ENCODE assay signal across 7 mouse cellular contexts in the genomic region with DNA sequence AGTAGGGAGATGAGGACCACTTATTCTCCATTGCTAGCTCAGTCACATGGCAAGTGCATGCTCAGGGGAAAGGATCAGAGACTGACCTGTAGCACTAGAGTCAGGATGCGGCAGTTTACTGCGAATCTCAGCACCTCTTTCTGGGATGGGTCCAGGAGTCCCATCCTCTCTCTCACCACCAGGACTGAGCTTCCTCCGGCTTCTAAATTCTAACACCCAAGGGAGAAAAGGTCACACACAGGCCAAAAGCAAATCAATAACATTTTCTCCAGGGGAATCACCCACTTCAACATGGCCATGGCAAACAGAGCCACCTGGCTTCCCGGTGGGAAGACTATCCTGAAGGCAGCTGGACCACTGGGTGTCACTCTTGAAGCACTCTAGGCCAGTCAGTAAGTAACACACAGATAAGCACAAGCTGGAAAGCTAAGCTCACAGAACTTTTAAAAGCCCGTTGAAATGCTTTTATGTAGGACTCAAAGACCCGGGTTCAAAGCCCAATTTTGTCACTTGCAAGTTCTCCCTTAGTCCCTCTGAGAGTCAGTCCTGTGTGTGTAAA. TPM values are rescaled to one million over a fixed set of nuclear protein-coding genes. Genes with fewer than 3 reads are reported as not detected.
DNase-seq lines count a peak whose midpoint lies in the region; ATAC-seq lines count a peak whose summit lies in the region.

No protein-coding gene starts in this region.

- H3K4me2 ChIP-seq in hindbrain, embryonic 13.5 days = peak overlapping the region; percentile 77; the same call in 1 of the 2 replicates
- no peak overlapping the region; the same call in 1 of the 2 replicates for H3K4me2 ChIP-seq in hindbrain, embryonic 16.5 days (ENCODE audit: low read length)

- H3K9ac ChIP-seq in hindbrain, embryonic 13.5 days = peak overlapping the region; percentile 53
- H3K9ac ChIP-seq in hindbrain, embryonic 16.5 days (ENCODE audit: low read depth, low read length) = no peak overlapping the region

- DNase-seq in 416B (ENCODE audit: low read depth) = peak; percentile 30
- peak; percentile 50 for DNase-seq in ES-CJ7 (ENCODE audit: low read depth, low spot score)
- peak; percentile 65 for DNase-seq in kidney, postnatal 10 days
- no peak for DNase-seq in right cerebral cortex, adult 2 months (ENCODE audit: low spot score in 2 of 2)
- no peak for DNase-seq in embryo, embryonic 11 days

- no peaks in the 10 kb centered on the region for H3K27me3 ChIP-seq in hindbrain, embryonic 13.5 days
- H3K27me3 ChIP-seq in hindbrain, embryonic 16.5 days (replicated peaks; ENCODE audit: control insufficient read depth, insufficient read depth, low read length) = no peaks in the 10 kb centered on the region

- H3K4me1 ChIP-seq in hindbrain, embryonic 13.5 days (replicated peaks) = peaks cover 69% of the 10 kb centered on the region
- peaks cover 44% of the 10 kb centered on the region for H3K4me1 ChIP-seq in hindbrain, embryonic 16.5 days (ENCODE audit: control insufficient read depth, insufficient read depth, low read depth, low read length)

- WGBS in hindbrain, embryonic 13.5 days = 72% methylated on average over 6 of the region's 6 CpGs
- 71% methylated on average over 6 of the region's 6 CpGs for WGBS in hindbrain, embryonic 16.5 days

- no peaks in the 10 kb centered on the region for H3K9me3 ChIP-seq in hindbrain, embryonic 13.5 days
- no peaks in the 10 kb centered on the region for H3K9me3 ChIP-seq in hindbrain, embryonic 16.5 days (ENCODE audit: control insufficient read depth, low read length)

- ATAC-seq in hindbrain, embryonic 13.5 days (ENCODE audit: low FRiP score) = no peak
- no peak for ATAC-seq in hindbrain, embryonic 16.5 days

- H3K4me3 ChIP-seq in hindbrain, embryonic 13.5 days = no peak overlapping the region
- H3K4me3 ChIP-seq in hindbrain, embryonic 16.5 days (ENCODE audit: low read length) = no peak overlapping the region

- H3K27ac ChIP-seq in hindbrain, embryonic 13.5 days = no peak overlapping the region
- H3K27ac ChIP-seq in hindbrain, embryonic 16.5 days (ENCODE audit: low read depth, low read length) = no peak overlapping the region

- H3K36me3 ChIP-seq in hindbrain, embryonic 13.5 days = peaks cover 11% of the 10 kb centered on the region
- H3K36me3 ChIP-seq in hindbrain, embryonic 16.5 days (ENCODE audit: control insufficient read depth, insufficient read depth, low read length) = no peaks in the 10 kb centered on the region

RNA-seq across cellular contexts. Expression of gene Pigv, which starts 2.7 kb away (rescaled TPM):
- polyA plus RNA-seq in hindbrain, embryonic 13.5 days (2015; fragmentation: Nextera tagmentation; extraction: Ambion mirVana) = 13.4 and 14.1 TPM in 2 replicates
- polyA plus RNA-seq in hindbrain, embryonic 16.5 days (2015; fragmentation: Nextera tagmentation; extraction: Ambion mirVana) = 14.1 and 15.9 TPM in 2 replicates

RNA-seq across cellular contexts. Expression of gene Zdhhc18, which starts 19.8 kb away (rescaled TPM):
- polyA plus RNA-seq in hindbrain, embryonic 13.5 days (2015; fragmentation: Nextera tagmentation; extraction: Ambion mirVana) = 3.4 and 4.4 TPM in 2 replicates
- polyA plus RNA-seq in hindbrain, embryonic 16.5 days (2015; fragmentation: Nextera tagmentation; extraction: Ambion mirVana) = 3.6 and 3.7 TPM in 2 replicates

Comparison
In these comparisons a context has a peak if more than half of its experiments do, and no peak if none do; other contexts are left out.
1. DNase-seq: peak in 416B (single experiment), ES-CJ7 (single experiment) and kidney, postnatal 10 days (single experiment); none in right cerebral cortex, adult 2 months (0 of 2) and embryo, embryonic 11 days (single experiment).